Mouse (Mus musculus): ENCODE measurements around the gene D230025D16Rik. TPM values are rescaled to one million over a fixed set of nuclear protein-coding genes. Genes with fewer than 3 reads are reported as not detected.
"Not testable (repeated sequence)": the region's sequence is repeated elsewhere in the genome, so short reads cannot be mapped to it uniquely, and the experiment has no call there.

Gene D230025D16Rik
- total RNA-seq (2021): 10 to 100 TPM; 38.9 to 39.2 TPM
- long read RNA-seq, experiment 1, transcript D230025D16Rik-201 (16 exons, 2,916 nt): major isoform, 26 of 32 reads
- long read RNA-seq, experiment 1, partial matches to known transcripts: 0 of 32 reads
- long read RNA-seq, experiment 1, other reads (novel, unspliced or antisense): 6 of 32 reads
- long read RNA-seq, experiment 2, transcript D230025D16Rik-201 (16 exons, 2,916 nt): major isoform, 31 of 37 reads
- long read RNA-seq, experiment 2, partial matches to known transcripts: 0 of 37 reads
- long read RNA-seq, experiment 2, other reads (novel, unspliced or antisense): 6 of 37 reads

DNA sequence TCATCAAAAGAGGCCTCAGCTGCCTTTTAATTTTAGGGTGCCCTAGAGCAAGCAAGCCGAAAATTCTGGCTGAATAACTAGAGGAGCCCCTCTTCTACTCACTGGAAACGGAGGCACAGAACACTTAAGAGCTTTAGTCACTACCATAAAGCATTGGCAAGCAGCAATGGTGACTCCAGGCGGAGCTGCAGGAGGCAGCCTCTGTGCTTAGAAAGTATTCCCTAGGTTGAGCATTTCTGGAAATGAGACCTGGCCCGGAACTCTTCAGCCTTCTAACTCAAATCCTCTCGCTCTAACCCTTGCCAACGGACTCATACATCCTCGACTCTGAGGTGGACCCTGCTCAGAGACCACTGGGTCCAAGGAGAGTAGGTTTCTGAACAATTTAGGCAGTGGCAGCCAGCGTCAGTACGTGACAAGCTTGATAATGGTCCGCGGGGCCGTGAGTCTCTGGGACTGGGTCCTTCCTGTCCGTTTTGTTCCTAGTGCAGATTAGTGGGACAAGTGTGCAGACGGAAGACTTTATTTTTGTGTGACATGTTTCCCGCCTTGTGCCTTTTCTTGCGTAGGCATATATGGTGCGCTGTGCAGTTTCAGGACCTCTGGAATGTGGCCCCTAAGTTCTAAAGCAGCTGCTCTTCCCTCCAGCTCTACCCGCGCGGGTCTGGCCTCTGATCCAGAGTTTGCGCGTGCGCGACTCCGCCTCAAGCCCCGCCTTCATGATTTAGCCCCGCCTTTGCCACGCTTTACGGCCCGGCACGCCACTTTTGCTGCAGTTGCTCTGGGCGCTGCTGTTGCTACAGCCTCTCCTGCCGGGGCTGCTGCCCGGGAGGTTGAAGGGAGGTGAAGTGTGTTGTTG is at the start of gene D230025D16Rik:
Gene D230025D16Rik, plus strand, starts transcription at position 733 of the 859 bp plus-strand sequence.
- Histone ChIP-seq H3K27ac (peak within 1 kb of the TSS; percentile 90), H3K4me3 (peak within 1 kb of the TSS; percentile 93)
- peak; percentile 94 to 98 for DNase-seq (ENCODE audit: low spot score in 2 of 2)
- TF ChIP-seq CTCF (conservative IDR thresholded peaks at IDR 0.05): no peak

DNA sequence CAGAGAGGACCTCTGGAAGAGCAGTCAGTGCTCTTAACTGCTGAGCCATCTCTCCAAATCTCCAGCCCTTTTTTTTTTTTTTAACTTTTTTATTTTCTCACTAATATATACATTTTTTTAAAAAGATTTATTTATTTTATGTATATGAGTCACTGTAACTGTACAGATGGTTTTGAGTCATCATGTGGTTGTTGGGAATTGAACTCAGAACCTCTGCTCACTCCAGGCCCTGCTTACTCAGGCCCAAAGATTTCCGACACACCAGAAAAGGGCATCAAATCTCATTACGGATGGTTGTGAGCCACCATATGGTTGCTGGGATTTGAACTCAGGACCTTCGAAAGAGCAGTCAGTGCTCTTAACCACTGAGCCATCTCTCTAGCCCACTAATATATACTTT is 49.7 kb upstream of the D230025D16Rik start:
- not testable (repeated sequence) for H3K4me3 ChIP-seq; H3K27ac ChIP-seq; DNase-seq (ENCODE audit: low spot score in 2 of 2)

DNA sequence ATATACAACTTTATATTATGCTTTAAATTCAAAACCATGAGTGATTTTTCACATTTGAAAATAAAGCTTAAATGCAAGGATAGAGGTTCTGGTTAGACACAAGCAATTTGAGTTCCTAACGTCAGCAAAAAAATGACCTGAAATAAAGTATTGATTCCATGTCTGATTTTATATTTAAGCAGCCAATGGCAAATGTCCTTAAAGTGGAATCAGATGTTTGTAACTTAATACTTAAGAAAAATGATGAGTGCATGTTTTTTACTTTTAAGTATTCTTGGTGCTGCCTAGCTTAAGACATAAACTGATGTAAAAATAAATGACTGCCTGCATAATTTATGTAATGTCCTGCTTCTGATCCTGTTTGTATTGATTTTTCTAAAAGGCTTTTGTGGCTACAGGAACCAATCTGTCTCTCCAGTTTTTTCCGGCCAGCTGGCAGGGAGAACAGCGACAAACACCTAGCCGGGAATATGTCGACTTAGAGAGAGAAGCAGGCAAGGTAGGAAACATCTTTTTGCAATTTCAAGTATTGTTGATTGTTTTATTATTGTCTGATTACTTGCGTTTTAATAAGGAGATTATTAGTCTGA is 46.6 kb upstream of the D230025D16Rik start:
- Histone ChIP-seq H3K27ac (no peak overlapping the region), H3K4me3 (no peak overlapping the region)
- DNase-seq (ENCODE audit: low spot score in 2 of 2): no peak
- TF ChIP-seq CTCF (conservative IDR thresholded peaks at IDR 0.05): no peak

DNA sequence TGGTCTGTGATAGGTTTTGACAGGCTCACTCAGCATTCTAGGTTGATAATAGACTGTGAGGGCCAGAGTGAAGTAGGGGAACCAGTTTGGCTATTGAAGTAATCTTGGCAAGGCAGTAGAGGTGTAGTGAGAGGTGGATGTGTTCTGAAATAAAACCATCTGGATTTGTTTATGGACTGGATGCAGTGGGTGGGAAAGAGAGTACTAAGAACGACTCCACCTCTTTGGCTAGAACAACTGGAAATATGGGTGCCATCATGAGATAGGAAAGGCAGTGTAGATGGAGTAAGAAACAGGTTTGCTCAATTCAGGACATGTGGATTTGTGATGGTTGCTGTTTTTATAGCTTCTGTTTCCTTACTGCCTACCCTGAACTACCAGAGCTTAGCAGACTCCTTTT is 42.7 kb upstream of the D230025D16Rik start:
- DNase-seq (ENCODE audit: low spot score in 2 of 2): no peak
- Histone ChIP-seq H3K4me3 (no peak overlapping the region), H3K27ac (no peak overlapping the region)
- TF ChIP-seq CTCF (conservative IDR thresholded peaks at IDR 0.05): no peak

DNA sequence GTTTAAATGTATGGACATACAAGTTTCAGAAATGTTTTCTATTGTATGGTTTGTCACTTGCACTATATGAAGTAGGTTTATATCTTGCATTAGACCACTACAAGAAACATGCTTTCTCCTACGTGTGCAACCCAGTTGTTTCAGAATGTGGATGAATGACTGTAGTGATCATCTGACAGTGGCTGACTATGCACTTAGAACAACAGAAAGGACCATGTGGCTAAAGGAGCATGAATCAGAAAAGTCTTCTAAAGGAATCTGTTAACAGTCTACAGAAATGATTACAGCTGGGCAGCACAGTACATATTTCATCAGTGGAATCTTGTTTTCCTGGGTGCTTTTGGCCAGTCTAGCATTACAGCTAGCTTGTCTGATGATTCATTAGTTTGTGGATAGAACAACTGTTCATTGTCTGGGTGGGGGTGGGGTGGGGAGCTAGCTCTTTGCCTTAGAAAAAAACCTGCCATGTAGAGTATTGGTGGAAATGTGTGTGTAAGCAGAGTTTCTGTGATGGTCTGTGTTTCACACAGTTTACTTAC is 38.4 kb upstream of the D230025D16Rik start:
- Histone ChIP-seq H3K27ac (no peak overlapping the region), H3K4me3 (no peak overlapping the region)
- TF ChIP-seq CTCF (conservative IDR thresholded peaks at IDR 0.05): no peak
- no peak for DNase-seq (ENCODE audit: low spot score in 2 of 2)

DNA sequence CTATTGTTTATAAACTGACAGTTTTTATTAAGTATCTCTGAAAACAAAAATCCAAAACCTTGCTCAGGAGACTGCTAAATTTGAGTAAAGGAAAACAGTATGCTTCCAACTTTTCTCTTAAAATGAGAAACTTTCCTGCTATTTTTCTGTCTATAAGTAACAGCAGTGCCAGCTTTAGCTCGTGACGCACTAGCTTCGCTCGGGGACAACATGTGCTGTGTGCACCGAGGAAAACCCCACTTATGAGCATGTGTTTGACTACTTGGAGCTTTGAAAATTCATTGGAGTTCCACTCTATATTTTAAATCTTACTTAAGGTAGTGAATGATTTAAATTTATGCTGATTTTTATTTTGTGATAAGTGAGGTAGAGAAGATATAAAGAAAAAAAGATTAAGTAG is 32.8 kb upstream of the D230025D16Rik start:
- Histone ChIP-seq H3K4me3 (no peak overlapping the region), H3K27ac (no peak overlapping the region)
- DNase-seq (ENCODE audit: low spot score in 2 of 2): no peak
- no peak for TF ChIP-seq CTCF (conservative IDR thresholded peaks at IDR 0.05)

DNA sequence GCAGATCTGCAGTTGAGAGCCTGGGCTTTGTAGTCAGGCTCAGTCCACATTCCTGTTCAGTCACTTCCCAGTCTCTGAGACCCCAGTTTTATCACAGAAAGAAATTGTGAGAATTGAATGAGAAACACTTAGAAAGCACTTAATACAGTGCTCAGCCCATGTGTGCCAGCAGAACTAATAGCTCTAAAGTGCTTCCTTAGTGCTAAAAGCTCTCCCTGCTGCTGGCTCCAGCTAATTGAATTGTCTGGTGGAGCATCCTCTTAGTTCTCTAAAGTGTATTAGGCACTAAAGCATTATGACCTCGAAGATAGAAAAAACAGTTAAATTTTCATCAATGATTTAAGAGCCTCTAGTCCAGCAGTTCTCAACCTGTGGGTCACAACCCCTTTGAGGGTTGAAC is 19.2 kb upstream of the D230025D16Rik start:
- Histone ChIP-seq H3K4me3 (no peak overlapping the region), H3K27ac (no peak overlapping the region)
- TF ChIP-seq CTCF (conservative IDR thresholded peaks at IDR 0.05): no peak
- no peak for DNase-seq (ENCODE audit: low spot score in 2 of 2)

DNA sequence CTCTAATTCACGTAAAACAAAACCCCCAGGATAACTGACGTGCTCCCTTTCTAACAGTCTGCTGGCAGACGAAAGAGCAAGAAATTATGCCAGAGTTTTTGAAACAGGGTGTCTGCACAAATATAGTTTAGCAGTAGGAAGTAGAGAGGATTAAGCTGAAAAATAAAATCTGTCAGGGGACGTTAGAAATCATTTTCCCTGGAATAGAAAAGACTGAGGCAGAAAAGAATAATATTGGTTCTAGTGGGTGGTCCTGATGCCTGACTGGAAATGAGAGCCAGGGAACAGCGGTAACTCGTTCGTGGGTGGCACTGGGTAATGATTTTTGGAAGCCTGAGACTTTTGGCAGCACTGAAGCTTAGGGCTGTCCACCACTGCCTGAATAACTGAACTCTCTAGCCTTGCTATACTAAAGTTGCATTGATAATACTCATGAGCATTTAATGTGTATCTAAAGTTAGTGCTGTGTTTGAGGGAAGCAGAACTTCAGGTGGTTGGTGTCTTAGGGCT is 18.1 kb upstream of the D230025D16Rik start:
- H3K4me3 ChIP-seq: no peak overlapping the region
- no peak for TF ChIP-seq CTCF (conservative IDR thresholded peaks at IDR 0.05)
- DNase-seq (ENCODE audit: low spot score in 2 of 2): peak; percentile 32 to 41
- H3K27ac ChIP-seq: peak overlapping the region; percentile 25; the same call in 1 of the 2 replicates

DNA sequence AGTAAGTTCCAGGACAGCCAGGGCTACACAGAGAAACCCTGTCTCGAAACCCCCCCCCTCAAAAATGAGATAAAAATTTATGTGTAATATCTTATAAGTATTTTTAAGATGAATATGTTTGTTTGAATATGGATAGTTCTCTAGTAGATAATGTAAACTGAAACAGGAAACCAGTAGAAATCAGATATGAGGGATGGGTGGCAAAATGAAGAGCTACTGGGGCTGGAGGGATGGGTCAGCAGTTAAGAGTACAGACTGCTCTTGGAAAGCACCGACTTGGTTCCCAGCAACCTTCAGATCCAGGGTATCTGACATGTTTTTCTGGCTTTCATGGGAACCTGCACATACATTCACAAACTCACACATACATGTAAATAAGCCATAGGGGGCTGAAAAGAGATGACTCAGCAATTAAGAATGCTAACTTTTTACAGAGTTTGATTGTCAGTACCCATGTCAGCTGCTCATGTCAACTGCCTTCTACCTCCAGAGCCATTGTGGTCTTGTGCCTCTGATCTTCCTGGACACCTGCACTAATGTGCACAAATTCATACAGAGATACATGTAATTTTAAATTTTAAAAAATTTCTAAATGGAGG is 17.2 kb upstream of the D230025D16Rik start:
- TF ChIP-seq CTCF (conservative IDR thresholded peaks at IDR 0.05): no peak
- DNase-seq (ENCODE audit: low spot score in 2 of 2): no peak
- no peak overlapping the region for H3K4me3 ChIP-seq
- H3K27ac ChIP-seq: no peak overlapping the region

DNA sequence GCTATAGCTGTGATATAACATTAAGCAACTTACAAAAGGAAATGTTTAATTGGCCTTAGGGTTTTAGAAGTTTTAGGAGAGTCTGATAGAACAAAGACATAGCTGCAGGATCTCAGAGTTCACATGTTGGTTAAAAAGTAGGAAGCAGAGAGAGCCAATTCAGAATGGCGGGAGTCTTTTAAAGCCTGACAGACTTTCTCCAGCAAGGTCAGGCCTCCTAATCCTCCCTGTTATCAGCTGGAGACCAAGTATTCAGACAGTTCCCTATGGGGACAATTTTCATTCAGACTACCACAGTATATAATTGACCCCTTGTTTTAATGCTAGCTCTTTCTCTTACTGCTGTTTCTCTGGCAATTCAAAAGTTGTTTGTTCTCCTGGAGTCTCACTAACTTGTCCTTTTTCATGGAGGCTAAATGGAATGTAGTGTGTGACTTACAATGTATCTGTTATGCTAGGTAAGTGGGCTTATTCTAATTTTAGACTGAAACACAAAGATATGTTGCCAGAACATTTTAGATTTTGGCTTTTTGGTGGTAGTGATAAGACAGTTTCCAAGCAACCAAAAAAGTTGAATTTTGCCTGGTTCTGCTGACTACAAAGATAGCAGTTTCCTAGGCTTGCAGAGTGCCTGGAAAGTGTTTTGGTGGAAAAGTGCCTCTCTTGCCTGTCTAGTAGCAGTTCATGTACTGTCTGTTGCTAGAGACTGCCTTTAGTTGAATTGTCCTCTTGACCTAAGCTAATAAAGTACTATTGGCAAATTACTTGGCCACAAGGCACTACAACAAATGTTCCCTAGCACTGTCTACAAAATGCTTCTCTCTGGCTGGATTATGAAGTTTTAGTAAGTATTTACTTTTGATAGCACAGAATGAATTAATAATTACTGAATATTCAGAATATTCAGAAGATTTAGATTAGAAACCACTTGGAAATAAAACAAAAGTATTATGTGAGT is 15.5 kb upstream of the D230025D16Rik start:
- no peak for TF ChIP-seq CTCF (conservative IDR thresholded peaks at IDR 0.05)
- DNase-seq (ENCODE audit: low spot score in 2 of 2): no peak
- Histone ChIP-seq H3K4me3 (no peak overlapping the region), H3K27ac (0 out of 2 replicates have a peak overlapping the region, but pooled peaks have one; percentile 8)

DNA sequence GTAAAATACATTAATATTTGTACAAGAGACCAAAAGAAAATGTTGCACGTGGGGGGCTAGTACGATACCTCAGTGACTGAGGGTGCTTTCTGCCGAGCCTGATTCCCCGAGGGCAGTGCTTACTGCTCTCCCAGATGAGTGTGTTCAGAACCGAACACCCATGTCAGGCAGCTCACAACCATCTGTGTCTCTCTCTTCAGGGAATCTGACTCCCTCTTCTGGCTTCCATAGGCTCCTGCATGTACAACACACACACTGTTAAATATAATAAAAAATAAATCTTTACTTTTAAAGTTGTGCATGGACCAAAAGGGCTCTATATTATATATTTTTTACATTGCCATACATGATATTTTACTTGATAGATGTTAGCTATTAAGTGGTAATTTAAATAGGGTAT is 10.8 kb upstream of the D230025D16Rik start:
- no peak for DNase-seq (ENCODE audit: low spot score in 2 of 2)
- H3K4me3 ChIP-seq: no peak overlapping the region
- peak; percentile 44 for TF ChIP-seq CTCF (conservative IDR thresholded peaks at IDR 0.05)
- H3K27ac ChIP-seq: no peak overlapping the region

Data from layer of hippocampus, adult 2 months (tissue).